Mouse (Mus musculus): ENCODE data around the gene 1810010H24Rik. TPM values are rescaled to one million over a fixed set of nuclear protein-coding genes. Genes with fewer than 3 reads are reported as not detected.

Gene 1810010H24Rik
- polyA plus RNA-seq, 1 experiment from 2014 or later: 2.1 TPM

GRCm38 (mm10) chr11:106999151-106999948 is 26.1 kb upstream of the 1810010H24Rik start, which contains the start of gene Kpna2:
Kpna2 (minus strand) TSS chr11:106999541.
- H3K36me3 ChIP-seq (replicated peaks): peaks cover 36% of the 10 kb centered on the region
- peak within 1 kb of the TSS; percentile 99 for H3K27ac ChIP-seq (replicated peaks)
- DNase-seq (ENCODE audit: low spot score): peak; percentile 93
- peaks cover 35% of the 10 kb centered on the region for H3K4me1 ChIP-seq
- no peaks in the 10 kb centered on the region for H3K9me3 ChIP-seq
- peak within 1 kb of the TSS; percentile 100 for H3K4me3 ChIP-seq
- H3K27me3 ChIP-seq (replicated peaks; ENCODE audit: low read depth, poor library complexity, severe bottlenecking): no peaks in the 10 kb centered on the region
- WGBS: under 1% methylated on average over 62 of the region's 62 CpGs

GRCm38 (mm10) chr11:106999949-107000513 is 25.4 kb upstream of the 1810010H24Rik start:
- Histone ChIP-seq H3K4me1 (peaks cover 31% of the 10 kb centered on the region), H3K9me3 (no peaks in the 10 kb centered on the region), H3K4me3 (peak overlapping the region; percentile 100), H3K27ac (replicated peaks) (peak overlapping the region; percentile 90), H3K27me3 (replicated peaks; ENCODE audit: low read depth, poor library complexity, severe bottlenecking) (no peaks in the 10 kb centered on the region), H3K36me3 (replicated peaks) (peaks cover 29% of the 10 kb centered on the region)
- no peak for DNase-seq (ENCODE audit: low spot score)
- WGBS: 84% methylated on average over 9 of the region's 9 CpGs

- Histone ChIP-seq H3K27me3 (replicated peaks; ENCODE audit: low read depth, poor library complexity, severe bottlenecking) (no peaks in the 10 kb centered on the region), H3K4me1 (peaks cover 19% of the 10 kb centered on the region), H3K9me3 (no peaks in the 10 kb centered on the region), H3K27ac (replicated peaks) (peak overlapping the region; percentile 78), H3K36me3 (replicated peaks) (peaks cover 9% of the 10 kb centered on the region), H3K4me3 (0 out of 2 replicates have a peak overlapping the region, but pooled peaks have one; percentile 16)
- peak; percentile 51 for DNase-seq (ENCODE audit: low spot score)
- WGBS: 46% methylated on average over 8 of the region's 8 CpGs
Observed at GRCm38 (mm10) chr11:107001760-107002675, 23.5 kb upstream of the 1810010H24Rik start.

GRCm38 (mm10) chr11:107005538-107005937 is 19.9 kb upstream of the 1810010H24Rik start:
- Histone ChIP-seq H3K4me3 (no peak overlapping the region), H3K4me1 (peaks cover 15% of the 10 kb centered on the region), H3K27ac (replicated peaks) (no peak overlapping the region), H3K27me3 (replicated peaks; ENCODE audit: low read depth, poor library complexity, severe bottlenecking) (no peaks in the 10 kb centered on the region), H3K36me3 (replicated peaks) (no peaks in the 10 kb centered on the region), H3K9me3 (no peaks in the 10 kb centered on the region)
- 89% methylated on average over 1 of the region's 1 CpGs for WGBS
- no peak for DNase-seq (ENCODE audit: low spot score)

- Histone ChIP-seq H3K4me3 (no peak overlapping the region), H3K4me1 (peaks cover 12% of the 10 kb centered on the region), H3K27me3 (replicated peaks; ENCODE audit: low read depth, poor library complexity, severe bottlenecking) (no peaks in the 10 kb centered on the region), H3K27ac (replicated peaks) (no peak overlapping the region), H3K36me3 (replicated peaks) (no peaks in the 10 kb centered on the region), H3K9me3 (no peaks in the 10 kb centered on the region)
- DNase-seq (ENCODE audit: low spot score): no peak
- WGBS: 95% methylated on average over 3 of the region's 3 CpGs
Observed at GRCm38 (mm10) chr11:107010447-107010846, 15.0 kb upstream of the 1810010H24Rik start.

GRCm38 (mm10) chr11:107011171-107011570 is 14.3 kb upstream of the 1810010H24Rik start:
- DNase-seq (ENCODE audit: low spot score): no peak
- 0 out of 2 replicates have a peak overlapping the region, but pooled peaks have one; percentile 92 for H3K27ac ChIP-seq (replicated peaks)
- H3K9me3 ChIP-seq: no peaks in the 10 kb centered on the region
- no peaks in the 10 kb centered on the region for H3K27me3 ChIP-seq (replicated peaks; ENCODE audit: low read depth, poor library complexity, severe bottlenecking)
- peak overlapping the region; percentile 70 for H3K4me3 ChIP-seq
- 76% methylated on average over 7 of the region's 7 CpGs for WGBS
- no peaks in the 10 kb centered on the region for H3K36me3 ChIP-seq (replicated peaks)
- peaks cover 12% of the 10 kb centered on the region for H3K4me1 ChIP-seq

GRCm38 (mm10) chr11:107011669-107012323 is 13.7 kb upstream of the 1810010H24Rik start:
- Histone ChIP-seq H3K27me3 (replicated peaks; ENCODE audit: low read depth, poor library complexity, severe bottlenecking) (no peaks in the 10 kb centered on the region), H3K27ac (replicated peaks) (peak overlapping the region; percentile 92), H3K9me3 (no peaks in the 10 kb centered on the region), H3K4me1 (peaks cover 14% of the 10 kb centered on the region), H3K36me3 (replicated peaks) (no peaks in the 10 kb centered on the region), H3K4me3 (peak overlapping the region; percentile 70)
- WGBS: 41% methylated on average over 18 of the region's 18 CpGs
- DNase-seq (ENCODE audit: low spot score): no peak

- under 1% methylated on average over 37 of the region's 37 CpGs for WGBS
- no peaks in the 10 kb centered on the region for H3K27me3 ChIP-seq (replicated peaks; ENCODE audit: low read depth, poor library complexity, severe bottlenecking)
- H3K36me3 ChIP-seq (replicated peaks): no peaks in the 10 kb centered on the region
- peak; percentile 97 for DNase-seq (ENCODE audit: low spot score)
- H3K4me1 ChIP-seq: peaks cover 18% of the 10 kb centered on the region
- peak overlapping the region; percentile 92 for H3K27ac ChIP-seq (replicated peaks)
- H3K4me3 ChIP-seq: peak overlapping the region; percentile 70
- H3K9me3 ChIP-seq: no peaks in the 10 kb centered on the region
Observed at GRCm38 (mm10) chr11:107012324-107013017, 13.0 kb upstream of the 1810010H24Rik start.

- Histone ChIP-seq H3K9me3 (no peaks in the 10 kb centered on the region), H3K36me3 (replicated peaks) (no peaks in the 10 kb centered on the region), H3K4me1 (peaks cover 18% of the 10 kb centered on the region), H3K27me3 (replicated peaks; ENCODE audit: low read depth, poor library complexity, severe bottlenecking) (no peaks in the 10 kb centered on the region), H3K4me3 (no peak overlapping the region), H3K27ac (replicated peaks) (no peak overlapping the region)
- DNase-seq (ENCODE audit: low spot score): no peak
- 79% methylated on average over 11 of the region's 11 CpGs for WGBS
Observed at GRCm38 (mm10) chr11:107014020-107014585, 11.4 kb upstream of the 1810010H24Rik start.

GRCm38 (mm10) chr11:107014597-107015309 is 10.7 kb upstream of the 1810010H24Rik start:
- H3K36me3 ChIP-seq (replicated peaks): no peaks in the 10 kb centered on the region
- no peaks in the 10 kb centered on the region for H3K9me3 ChIP-seq
- no peak for DNase-seq (ENCODE audit: low spot score)
- peaks cover 18% of the 10 kb centered on the region for H3K4me1 ChIP-seq
- no peak overlapping the region for H3K4me3 ChIP-seq
- whole genome bisulfite sequencing: 49% methylated on average over 14 of the region's 14 CpGs
- no peaks in the 10 kb centered on the region for H3K27me3 ChIP-seq (replicated peaks; ENCODE audit: low read depth, poor library complexity, severe bottlenecking)
- peak overlapping the region; percentile 2; the same call in 1 of the 2 replicates for H3K27ac ChIP-seq (replicated peaks)

Data from embryonic facial prominence, embryonic 10.5 days (tissue).